Mouse (Mus musculus) bone marrow, adult 2 months (tissue): ENCODE data around the gene Ercc2.

Source experiments
- CTCF ChIP-seq: fragments of 200-500 bp; IDR thresholded peaks from 2 replicates; pipeline ENCODE4 v1.5.1; 2011; ENCODE audit warnings: low read length, control low read depth; ENCODE audit not compliant: control insufficient read depth, insufficient read depth
- POLR2A ChIP-seq: fragments of 200-500 bp; IDR thresholded peaks from 2 replicates; pipeline ENCODE4 v1.6.1; 2011; ENCODE audit warnings: low read depth, mild to moderate bottlenecking, control low read depth, low read length, borderline replicate concordance; ENCODE audit not compliant: control insufficient read depth

GRCm38 (mm10) chr7:19375368-19375767, 6.4 kb upstream of the Ercc2 start:
- TF ChIP-seq POLR2A: no peak
- no peak for TF ChIP-seq CTCF
